Mouse (Mus musculus): ENCODE results near the gene Slc13a3. TPM values are rescaled to one million over a fixed set of nuclear protein-coding genes. Genes with fewer than 3 reads are reported as not detected.

Slc13a3 gene
- polyA plus RNA-seq, 1 experiment from 2014 or later, result 1.9 TPM

GRCm38 (mm10) chr2:165396831-165397501 lies 76.1 kb downstream of the Slc13a3 start:
- no peak overlapping the region for H3K4me2 ChIP-seq (ENCODE audit: low read depth, low read length, severe bottlenecking)
- H3K27ac ChIP-seq (ENCODE audit: low read depth, low read length), result no peak overlapping the region
- peaks cover 12% of the 10 kb centered on the region; the same call in 1 of the 2 replicates for H3K4me1 ChIP-seq (replicated peaks; ENCODE audit: control insufficient read depth, insufficient read depth, low read length)
- no peak overlapping the region for H3K4me3 ChIP-seq (ENCODE audit: low read depth, low read length)
- H3K36me3 ChIP-seq (ENCODE audit: control insufficient read depth, insufficient read depth, low read length), result no peaks in the 10 kb centered on the region
- WGBS, result 41% methylated on average over 20 of the region's 20 CpGs
- no peaks in the 10 kb centered on the region for H3K27me3 ChIP-seq (ENCODE audit: control insufficient read depth, insufficient read depth, low read length)
- no peak overlapping the region for H3K9ac ChIP-seq (ENCODE audit: low read length)
- DNase-seq (ENCODE audit: low spot score) (peak; percentile 61), ATAC-seq (replicated peaks; ENCODE audit: low FRiP score) (no peak; the same call in 1 of the 2 replicates)
- no peaks in the 10 kb centered on the region for H3K9me3 ChIP-seq (ENCODE audit: control insufficient read depth, low read length)

- H3K36me3 ChIP-seq (ENCODE audit: control insufficient read depth, insufficient read depth, low read length), result no peaks in the 10 kb centered on the region
- H3K27me3 ChIP-seq (ENCODE audit: control insufficient read depth, insufficient read depth, low read length), result no peaks in the 10 kb centered on the region
- peaks cover 6% of the 10 kb centered on the region; the same call in 1 of the 2 replicates for H3K4me1 ChIP-seq (replicated peaks; ENCODE audit: control insufficient read depth, insufficient read depth, low read length)
- H3K27ac ChIP-seq (ENCODE audit: low read depth, low read length), result no peak overlapping the region
- 89% methylated on average over 4 of the region's 4 CpGs for WGBS
- DNase-seq (ENCODE audit: low spot score), result no peak
- H3K9ac ChIP-seq (ENCODE audit: low read length), result no peak overlapping the region
- ATAC-seq (replicated peaks; ENCODE audit: low FRiP score), result no peak
- H3K9me3 ChIP-seq (ENCODE audit: control insufficient read depth, low read length), result no peaks in the 10 kb centered on the region
- H3K4me2 ChIP-seq (ENCODE audit: low read depth, low read length, severe bottlenecking), result no peak overlapping the region
- no peak overlapping the region for H3K4me3 ChIP-seq (ENCODE audit: low read depth, low read length)
These were observed 80.9 kb downstream of the Slc13a3 start for GRCm38 (mm10) chr2:165392156-165392555.

- Histone ChIP-seq H3K9ac (ENCODE audit: low read length) (no peak overlapping the region), H3K27me3 (ENCODE audit: control insufficient read depth, insufficient read depth, low read length) (no peaks in the 10 kb centered on the region), H3K4me3 (ENCODE audit: low read depth, low read length) (no peak overlapping the region), H3K27ac (ENCODE audit: low read depth, low read length) (no peak overlapping the region), H3K4me2 (ENCODE audit: low read depth, low read length, severe bottlenecking) (no peak overlapping the region), H3K9me3 (ENCODE audit: control insufficient read depth, low read length) (no peaks in the 10 kb centered on the region), H3K36me3 (ENCODE audit: control insufficient read depth, insufficient read depth, low read length) (no peaks in the 10 kb centered on the region), H3K4me1 (replicated peaks; ENCODE audit: control insufficient read depth, insufficient read depth, low read length) (peaks cover 7% of the 10 kb centered on the region; the same call in 1 of the 2 replicates)
- DNase-seq (ENCODE audit: low spot score) (peak; percentile 78), ATAC-seq (replicated peaks; ENCODE audit: low FRiP score) (no peak)
- WGBS, result 14% methylated on average over 8 of the region's 8 CpGs
These were observed 81.5 kb downstream of the Slc13a3 start for GRCm38 (mm10) chr2:165391561-165391960.

GRCm38 (mm10) chr2:165389299-165389952 lies 83.6 kb downstream of the Slc13a3 start:
- Histone ChIP-seq H3K36me3 (ENCODE audit: control insufficient read depth, insufficient read depth, low read length) (peaks cover 10% of the 10 kb centered on the region; the same call in 1 of the 2 replicates), H3K9me3 (ENCODE audit: control insufficient read depth, low read length) (no peaks in the 10 kb centered on the region), H3K9ac (ENCODE audit: low read length) (no peak overlapping the region), H3K27ac (ENCODE audit: low read depth, low read length) (no peak overlapping the region), H3K4me2 (ENCODE audit: low read depth, low read length, severe bottlenecking) (no peak overlapping the region), H3K4me3 (ENCODE audit: low read depth, low read length) (no peak overlapping the region), H3K4me1 (replicated peaks; ENCODE audit: control insufficient read depth, insufficient read depth, low read length) (peaks cover 9% of the 10 kb centered on the region; the same call in 1 of the 2 replicates), H3K27me3 (ENCODE audit: control insufficient read depth, insufficient read depth, low read length) (no peaks in the 10 kb centered on the region)
- WGBS, result 83% methylated on average over 6 of the region's 6 CpGs
- no peak for DNase-seq (ENCODE audit: low spot score)
- no peak for ATAC-seq (replicated peaks; ENCODE audit: low FRiP score)

- Histone ChIP-seq H3K36me3 (ENCODE audit: control insufficient read depth, insufficient read depth, low read length) (peaks cover 18% of the 10 kb centered on the region; the same call in 1 of the 2 replicates), H3K27ac (ENCODE audit: low read depth, low read length) (peak within 1 kb of the TSS; percentile 96), H3K4me1 (replicated peaks; ENCODE audit: control insufficient read depth, insufficient read depth, low read length) (peaks cover 9% of the 10 kb centered on the region; the same call in 1 of the 2 replicates), H3K4me3 (ENCODE audit: low read depth, low read length) (peak within 1 kb of the TSS; percentile 81), H3K9me3 (ENCODE audit: control insufficient read depth, low read length) (no peaks in the 10 kb centered on the region), H3K9ac (ENCODE audit: low read length) (peak within 1 kb of the TSS; percentile 97), H3K4me2 (ENCODE audit: low read depth, low read length, severe bottlenecking) (peak within 1 kb of the TSS; percentile 47), H3K27me3 (ENCODE audit: control insufficient read depth, insufficient read depth, low read length) (no peaks in the 10 kb centered on the region)
- under 1% methylated on average over 40 of the region's 40 CpGs for WGBS
- peak; percentile 91 for ATAC-seq (replicated peaks; ENCODE audit: low FRiP score)
- DNase-seq (ENCODE audit: low spot score), result peak; percentile 99
These were observed 85.1 kb downstream of the Slc13a3 start, which contains the start of gene Zfp334 for GRCm38 (mm10) chr2:165387844-165388495. Gene Zfp334, minus strand, starts transcription at chr2:165388259.

- Histone ChIP-seq H3K4me2 (ENCODE audit: low read depth, low read length, severe bottlenecking) (peak overlapping the region; percentile 47), H3K4me3 (ENCODE audit: low read depth, low read length) (peak overlapping the region; percentile 81), H3K9me3 (ENCODE audit: control insufficient read depth, low read length) (no peaks in the 10 kb centered on the region), H3K4me1 (replicated peaks; ENCODE audit: control insufficient read depth, insufficient read depth, low read length) (peaks cover 9% of the 10 kb centered on the region; the same call in 1 of the 2 replicates), H3K36me3 (ENCODE audit: control insufficient read depth, insufficient read depth, low read length) (peaks cover 24% of the 10 kb centered on the region), H3K27me3 (ENCODE audit: control insufficient read depth, insufficient read depth, low read length) (no peaks in the 10 kb centered on the region), H3K9ac (ENCODE audit: low read length) (peak overlapping the region; percentile 97), H3K27ac (ENCODE audit: low read depth, low read length) (peak overlapping the region; percentile 96)
- 4% methylated on average over 4 of the region's 4 CpGs for WGBS
- ATAC-seq (replicated peaks; ENCODE audit: low FRiP score) (no peak), DNase-seq (ENCODE audit: low spot score) (no peak)
These were observed 85.7 kb downstream of the Slc13a3 start for GRCm38 (mm10) chr2:165387370-165387769.

GRCm38 (mm10) chr2:165380050-165380449 lies 93.0 kb downstream of the Slc13a3 start:
- Histone ChIP-seq H3K9me3 (ENCODE audit: control insufficient read depth, low read length) (no peaks in the 10 kb centered on the region; the same call in 1 of the 2 replicates), H3K4me3 (ENCODE audit: low read depth, low read length) (no peak overlapping the region), H3K4me1 (replicated peaks; ENCODE audit: control insufficient read depth, insufficient read depth, low read length) (0 out of 2 replicates have a peak, but pooled peaks cover 1% of the 10 kb centered on the region), H3K4me2 (ENCODE audit: low read depth, low read length, severe bottlenecking) (no peak overlapping the region), H3K9ac (ENCODE audit: low read length) (no peak overlapping the region), H3K27ac (ENCODE audit: low read depth, low read length) (no peak overlapping the region), H3K27me3 (ENCODE audit: control insufficient read depth, insufficient read depth, low read length) (no peaks in the 10 kb centered on the region), H3K36me3 (ENCODE audit: control insufficient read depth, insufficient read depth, low read length) (peaks cover 51% of the 10 kb centered on the region)
- WGBS, result 95% methylated on average over 25 of the region's 25 CpGs
- DNase-seq (ENCODE audit: low spot score) (no peak), ATAC-seq (replicated peaks; ENCODE audit: low FRiP score) (no peak)

- Histone ChIP-seq H3K27me3 (ENCODE audit: control insufficient read depth, insufficient read depth, low read length) (no peaks in the 10 kb centered on the region), H3K4me3 (ENCODE audit: low read depth, low read length) (no peak overlapping the region), H3K9ac (ENCODE audit: low read length) (no peak overlapping the region), H3K27ac (ENCODE audit: low read depth, low read length) (no peak overlapping the region), H3K9me3 (ENCODE audit: control insufficient read depth, low read length) (no peaks in the 10 kb centered on the region; the same call in 1 of the 2 replicates), H3K4me2 (ENCODE audit: low read depth, low read length, severe bottlenecking) (no peak overlapping the region), H3K4me1 (replicated peaks; ENCODE audit: control insufficient read depth, insufficient read depth, low read length) (0 out of 2 replicates have a peak, but pooled peaks cover 1% of the 10 kb centered on the region), H3K36me3 (ENCODE audit: control insufficient read depth, insufficient read depth, low read length) (peaks cover 19% of the 10 kb centered on the region)
- ATAC-seq (replicated peaks; ENCODE audit: low FRiP score) (no peak), DNase-seq (ENCODE audit: low spot score) (no peak)
- WGBS, result 89% methylated on average over 4 of the region's 4 CpGs
These were observed 97.0 kb downstream of the Slc13a3 start for GRCm38 (mm10) chr2:165376001-165376400.
